Mouse (Mus musculus) thymus, postnatal 25 days (tissue): Measurements from ENCODE around the gene Pak1.

ENCODE experiments used
- DNase-seq: peaks from one replicate; pipeline ENCODE4 v3.0.0; 2022

The Pak1 gene

DNA sequence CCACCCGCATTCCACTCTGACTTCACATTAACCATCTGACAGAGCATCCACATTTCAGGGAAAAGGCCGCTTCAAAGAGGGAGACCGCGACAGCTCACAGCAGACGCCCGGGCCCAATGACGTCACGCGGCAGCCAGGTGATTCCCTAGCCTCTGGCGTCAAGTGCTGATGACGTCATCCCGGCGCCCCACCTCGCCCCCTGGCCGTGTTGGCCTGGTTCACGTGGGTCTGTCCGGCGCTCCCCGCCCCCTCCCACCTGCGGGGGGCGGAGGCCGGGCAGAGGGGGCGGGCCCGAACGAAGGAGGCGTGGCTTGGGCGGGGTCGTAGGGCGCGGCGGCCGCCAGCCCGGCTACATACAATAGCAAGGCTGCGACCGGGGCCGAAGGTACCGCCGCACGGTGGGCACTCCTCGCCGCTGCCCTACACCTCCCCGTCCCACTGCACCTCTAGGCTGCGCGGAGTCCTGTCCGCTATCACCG, at the start of gene Pak1:
Gene Pak1 (plus strand): TSS at position 352 of the 479 bp plus-strand sequence.
- DNase-seq, result peak; percentile 80

DNA sequence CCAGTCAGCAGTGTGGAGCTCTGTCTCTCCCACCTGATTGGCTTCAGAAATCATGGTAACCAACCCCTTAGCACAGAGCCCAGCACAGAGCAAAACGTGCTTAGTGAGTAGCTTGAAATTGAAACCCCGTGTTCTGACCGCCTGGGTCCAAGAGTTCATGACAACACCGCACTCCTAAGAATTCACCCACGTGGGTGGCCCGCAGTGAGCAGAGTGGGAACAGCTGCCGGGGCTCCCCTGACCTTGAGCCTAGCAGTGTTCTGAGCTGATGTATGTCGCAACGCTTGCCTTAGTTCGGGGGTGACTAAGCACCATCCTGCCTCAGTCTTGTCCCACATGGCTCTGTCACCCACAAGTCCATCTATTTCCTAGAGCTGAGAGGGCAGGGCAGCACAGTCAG, 47.4 kb upstream of the Pak1 start:
- DNase-seq, result no peak

GRCm38 (mm10) chr7:97741756-97742291, 46.5 kb upstream of the Pak1 start:
- DNase-seq, result no peak

GRCm38 (mm10) chr7:97745299-97745698, 43.0 kb upstream of the Pak1 start:
- DNase-seq, result peak; percentile 66

- DNase-seq, result no peak
Observed at GRCm38 (mm10) chr7:97747176-97747707, 41.1 kb upstream of the Pak1 start.

- peak; percentile 87 for DNase-seq
Observed at GRCm38 (mm10) chr7:97747787-97748497, 40.4 kb upstream of the Pak1 start.

DNA sequence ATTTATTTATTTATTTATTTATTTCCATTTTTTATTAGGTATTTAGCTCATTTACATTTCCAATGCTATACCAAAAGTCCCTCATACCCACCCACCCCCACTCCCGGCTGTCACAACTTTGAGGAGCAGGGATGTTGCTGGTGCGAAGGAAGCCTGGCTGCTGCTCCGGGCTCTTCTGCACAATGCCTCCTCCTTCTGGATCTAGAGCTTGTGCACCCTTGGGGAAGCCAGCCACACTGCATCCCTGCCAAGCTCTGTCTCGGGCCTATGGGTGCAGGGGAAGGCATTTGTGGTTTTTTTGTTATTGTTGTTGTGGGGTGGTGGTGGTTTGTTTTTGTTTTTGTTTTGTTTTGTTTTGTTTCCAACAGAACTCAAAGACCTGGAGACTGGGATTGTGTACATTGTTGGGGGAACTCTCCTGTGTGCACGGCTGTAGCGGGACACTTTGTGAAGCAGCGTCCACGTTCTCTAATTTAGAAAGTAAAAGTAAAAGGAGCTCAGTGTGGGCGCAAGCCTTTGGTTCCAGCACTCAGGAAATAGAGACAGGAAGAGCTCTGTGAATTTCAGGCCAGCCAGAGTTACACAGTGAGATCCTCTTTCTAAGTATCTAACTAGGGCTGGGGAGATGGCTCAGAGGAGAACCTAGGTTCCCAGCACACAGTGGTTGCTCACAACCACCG, 39.7 kb upstream of the Pak1 start:
- DNase-seq, result peak; percentile 51

GRCm38 (mm10) chr7:97749207-97750190, 38.8 kb upstream of the Pak1 start:
- DNase-seq, result peak; percentile 60

GRCm38 (mm10) chr7:97756967-97757881, 31.1 kb upstream of the Pak1 start:
- no peak for DNase-seq

- no peak for DNase-seq
Observed at GRCm38 (mm10) chr7:97764591-97764990, 23.8 kb upstream of the Pak1 start.

DNA sequence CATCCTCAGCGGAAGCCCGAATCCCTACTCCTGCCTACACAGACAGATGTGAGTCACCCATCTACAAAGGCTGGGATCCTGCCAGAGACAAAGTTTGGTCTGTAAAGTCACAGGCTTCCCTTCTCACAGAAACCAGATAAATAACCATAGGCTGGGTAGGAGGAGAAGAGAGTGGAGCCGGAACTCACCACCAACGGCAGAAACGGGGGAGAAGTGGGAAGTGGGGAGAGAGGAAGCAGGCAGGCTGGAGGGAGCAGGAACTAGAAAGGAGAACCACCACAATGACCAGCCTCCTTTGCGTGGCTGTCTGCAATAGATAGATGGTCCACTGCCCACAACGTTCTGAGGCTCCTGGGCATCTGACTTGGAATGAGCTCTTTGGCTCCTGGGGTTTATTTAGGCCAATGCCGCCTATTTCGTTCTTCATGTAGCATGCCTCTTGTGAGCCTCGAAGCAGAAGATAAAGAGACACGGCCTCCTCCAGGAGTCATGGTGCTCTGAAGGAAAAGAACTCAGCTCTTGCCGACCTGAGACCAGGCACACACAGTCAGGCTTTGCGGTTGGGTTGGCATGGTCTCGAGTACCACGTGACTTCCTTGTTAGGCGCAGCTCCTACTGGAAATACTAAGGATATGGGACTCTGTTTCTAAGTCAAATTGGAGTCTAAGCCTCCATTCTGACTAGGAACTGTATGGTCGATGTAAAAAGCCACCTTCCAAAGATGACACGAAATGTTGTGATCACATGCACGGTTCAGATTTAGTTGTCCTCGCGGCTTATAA, 23.0 kb upstream of the Pak1 start:
- no peak for DNase-seq

- no peak for DNase-seq
Observed at GRCm38 (mm10) chr7:97765963-97766347, 22.4 kb upstream of the Pak1 start.

DNA sequence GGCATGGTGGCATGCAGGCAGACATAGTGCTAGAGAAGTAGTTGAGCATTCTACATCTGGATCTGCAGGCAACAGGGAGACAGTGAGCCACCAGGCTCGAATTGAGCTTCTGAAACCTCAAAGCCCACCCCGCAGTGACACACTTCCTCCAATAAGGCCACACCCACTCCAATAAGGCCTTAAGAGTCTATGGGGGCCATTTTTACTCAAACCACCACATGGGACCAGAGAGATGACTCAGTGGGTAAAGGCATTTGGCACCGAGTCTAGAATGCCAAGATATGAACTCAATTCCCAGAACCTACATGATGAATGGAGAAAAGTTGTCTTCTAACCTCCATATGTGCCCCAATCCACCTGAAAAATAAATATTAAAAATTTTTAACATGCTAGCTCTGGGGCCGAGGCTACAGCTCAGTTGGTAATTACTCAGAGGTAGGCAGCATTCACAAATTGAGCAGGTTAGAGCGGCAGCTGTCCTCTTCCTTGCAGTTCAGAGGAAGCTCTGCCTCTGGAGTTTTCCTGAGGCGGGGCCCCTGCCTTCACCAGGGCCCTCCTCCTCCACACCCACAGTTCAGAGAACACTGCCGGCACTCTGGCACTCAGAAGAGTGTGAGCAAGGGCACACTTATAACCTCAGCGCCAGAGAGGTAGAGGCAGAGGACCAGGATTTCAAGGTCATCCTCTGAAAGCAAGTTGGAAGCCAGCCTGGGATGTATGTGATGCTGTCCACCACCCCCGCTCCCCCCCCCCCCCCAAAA, 21.8 kb upstream of the Pak1 start:
- DNase-seq, result no peak

DNA sequence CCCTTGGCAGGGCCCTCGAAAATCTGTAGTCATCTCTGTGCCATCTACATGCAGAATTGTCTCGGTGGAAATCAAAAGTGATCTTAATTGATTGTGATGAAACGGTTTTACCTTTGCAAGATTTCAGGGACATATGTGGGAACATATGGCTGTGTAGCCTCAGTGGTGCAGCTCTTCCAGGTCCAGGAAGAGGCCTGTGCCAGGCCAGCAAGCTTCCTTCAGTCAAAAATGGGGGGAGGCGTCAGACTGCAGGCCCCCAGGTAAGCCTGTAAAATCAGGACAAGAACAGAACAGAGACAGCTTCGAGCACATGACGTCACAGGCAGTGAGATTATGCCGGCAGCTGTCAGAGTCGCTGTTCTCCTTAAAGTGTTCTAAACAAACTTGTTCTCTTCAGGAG, 20.5 kb upstream of the Pak1 start:
- no peak for DNase-seq

GRCm38 (mm10) chr7:97769020-97769419, 19.3 kb upstream of the Pak1 start:
- no peak for DNase-seq

GRCm38 (mm10) chr7:97770841-97771620, 17.3 kb upstream of the Pak1 start:
- no peak for DNase-seq

GRCm38 (mm10) chr7:97775380-97775779, 13.0 kb upstream of the Pak1 start:
- no peak for DNase-seq

GRCm38 (mm10) chr7:97775923-97776322, 12.4 kb upstream of the Pak1 start:
- DNase-seq, result no peak

DNA sequence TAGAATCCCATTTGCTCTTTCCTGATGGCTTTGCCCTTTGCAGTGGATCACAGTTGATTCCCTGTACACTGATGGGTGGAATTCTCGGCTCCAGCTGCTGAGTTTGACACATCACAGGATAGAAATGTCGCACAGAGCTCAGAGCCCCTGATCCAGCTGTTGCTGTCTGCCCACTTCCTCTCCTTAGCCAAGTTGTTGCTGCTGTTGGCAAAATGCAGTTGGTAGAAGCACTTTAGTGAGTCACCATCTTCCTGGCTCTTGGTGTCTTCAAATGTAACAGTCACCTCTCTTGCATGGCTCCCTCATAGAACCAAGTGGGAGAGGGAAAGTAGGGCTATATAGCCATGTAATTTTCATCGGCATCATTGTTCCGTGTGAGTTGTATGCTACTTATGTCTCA, 11.2 kb upstream of the Pak1 start:
- no peak for DNase-seq
